Mouse (Mus musculus): Measurements from ENCODE around the gene Chrna1.

DNA sequence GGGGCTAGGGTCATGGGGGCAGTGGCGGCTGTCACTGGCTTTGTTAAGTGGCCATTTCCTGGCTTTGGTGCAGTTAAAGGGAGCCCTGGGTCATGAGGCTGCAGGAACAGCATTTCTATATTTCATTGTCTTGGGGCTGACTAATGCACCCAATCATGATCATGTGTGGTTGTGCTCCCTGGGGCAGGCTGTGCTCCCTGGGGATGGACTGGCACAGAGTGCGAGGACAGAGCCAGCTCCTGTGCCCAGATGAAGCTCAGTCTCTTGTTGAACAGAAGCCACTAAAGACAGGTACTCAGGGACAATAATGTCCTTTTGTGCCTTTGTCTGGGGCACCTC is 12.9 kb upstream of the Chrna1 start:
- no peak for TF ChIP-seq CTCF (IDR thresholded peaks at IDR 0.05; ENCODE audit: low read depth, low read length)
- TF ChIP-seq TAL1 (conservative IDR thresholded peaks at IDR 0.05; ENCODE audit: low read depth, low read length), result no peak
- TF ChIP-seq GATA1 (IDR thresholded peaks at IDR 0.05; ENCODE audit: borderline replicate concordance, low read length), result no peak
- TF ChIP-seq POLR2AphosphoS5 (IDR thresholded peaks at IDR 0.05; ENCODE audit: insufficient replicate concordance, low read depth, low read length), result no peak
